In genomic region chr17:8361281-8362103, GRCm38 (mm10) we compare ENCODE assay signal across 19 mouse cellular contexts. TPM values are rescaled to one million over a fixed set of nuclear protein-coding genes. Genes with fewer than 3 reads are reported as not detected.
DNase-seq lines count a peak whose midpoint lies in the region; ATAC-seq lines count a peak whose summit lies in the region.
"Had no signal": no experiment of that assay in that cellular context is flagged by ENCODE, and none has a peak within 500 bp of the region (broad histone marks: within the 10 kb centered on the region; RNA-seq: fewer than 3 reads in every experiment).

No protein-coding gene starts in this region.

- no peaks in the 10 kb centered on the region for H3K9me3 ChIP-seq in forebrain, embryonic 10.5 days
- H3K9me3 ChIP-seq in forebrain, embryonic 12.5 days, result no peaks in the 10 kb centered on the region
- no peaks in the 10 kb centered on the region for H3K9me3 ChIP-seq in midbrain, embryonic 13.5 days
- no peaks in the 10 kb centered on the region for H3K9me3 ChIP-seq in midbrain, embryonic 11.5 days (ENCODE audit: control insufficient read depth, low read length)
- H3K9me3 ChIP-seq: kidney, embryonic 15.5 days; stomach, embryonic 15.5 days had no signal

- DNase-seq in forebrain, embryonic 10.5 days (ENCODE audit: extremely low spot score, low spot score), result no peak
- no peak for DNase-seq in midbrain, embryonic 11.5 days (ENCODE audit: low spot score, missing footprints)
- DNase-seq in forelimb bud, embryonic 11.5 days (ENCODE audit: low read depth, low spot score), result peak; percentile 46
- DNase-seq in cerebellum, postnatal 4 days (ENCODE audit: low spot score in 2 of 2), result no peak
- DNase-seq in Muller cell, postnatal 12 days (ENCODE audit: inconsistent ontology term), result no peak
- DNase-seq in cerebellum, adult 11-12 months, result no peak
- DNase-seq: adrenal gland, adult 2 months; cerebellum, adult 9-10 months; embryo, embryonic 11 days; right cerebral cortex, adult 18-20 months had no signal

- ATAC-seq in forebrain, embryonic 12.5 days (ENCODE audit: low FRiP score), result no peak
- peak; percentile 59 for ATAC-seq in midbrain, embryonic 13.5 days
- ATAC-seq in midbrain, embryonic 11.5 days (ENCODE audit: low FRiP score), result no peak
- ATAC-seq: inflammation-experienced regulatory T-cells, adult 6 months had no signal

- no peak overlapping the region for H3K9ac ChIP-seq in forebrain, embryonic 12.5 days
- no peak overlapping the region for H3K9ac ChIP-seq in midbrain, embryonic 13.5 days (replicated peaks)
- H3K9ac ChIP-seq in midbrain, embryonic 11.5 days (ENCODE audit: low read length), result no peak overlapping the region
- H3K9ac ChIP-seq: kidney, embryonic 15.5 days; liver, embryonic 14.5 days; stomach, embryonic 15.5 days had no signal

- peaks cover 30% of the 10 kb centered on the region for H3K4me1 ChIP-seq in forebrain, embryonic 10.5 days
- H3K4me1 ChIP-seq in forebrain, embryonic 12.5 days, result peaks cover 17% of the 10 kb centered on the region
- H3K4me1 ChIP-seq in midbrain, embryonic 13.5 days (replicated peaks), result peaks cover 24% of the 10 kb centered on the region
- peaks cover 7% of the 10 kb centered on the region for H3K4me1 ChIP-seq in midbrain, embryonic 11.5 days (ENCODE audit: control insufficient read depth, insufficient read depth, low read length)
- H3K4me1 ChIP-seq: stomach, embryonic 15.5 days had no signal

- H3K27ac ChIP-seq in forebrain, embryonic 10.5 days, result peak overlapping the region; percentile 44; the same call in 1 of the 2 replicates
- no peak overlapping the region for H3K27ac ChIP-seq in forebrain, embryonic 12.5 days
- 0 out of 2 replicates have a peak overlapping the region, but pooled peaks have one; percentile 19 for H3K27ac ChIP-seq in midbrain, embryonic 13.5 days
- H3K27ac ChIP-seq in midbrain, embryonic 11.5 days (ENCODE audit: low read depth, low read length), result no peak overlapping the region
- H3K27ac ChIP-seq: kidney, embryonic 15.5 days; liver, embryonic 14.5 days; macrophage; stomach, embryonic 15.5 days had no signal

- H3K36me3 ChIP-seq in forebrain, embryonic 10.5 days (replicated peaks), result no peaks in the 10 kb centered on the region
- no peaks in the 10 kb centered on the region for H3K36me3 ChIP-seq in forebrain, embryonic 12.5 days (replicated peaks)
- no peaks in the 10 kb centered on the region for H3K36me3 ChIP-seq in midbrain, embryonic 13.5 days
- H3K36me3 ChIP-seq in midbrain, embryonic 11.5 days (ENCODE audit: control insufficient read depth, insufficient read depth, low read length), result no peaks in the 10 kb centered on the region
- H3K36me3 ChIP-seq: kidney, embryonic 15.5 days; stomach, embryonic 15.5 days had no signal

- no peak overlapping the region for H3K4me3 ChIP-seq in forebrain, embryonic 10.5 days
- H3K4me3 ChIP-seq in forebrain, embryonic 12.5 days (replicated peaks), result no peak overlapping the region
- no peak overlapping the region for H3K4me3 ChIP-seq in midbrain, embryonic 13.5 days (replicated peaks)
- no peak overlapping the region for H3K4me3 ChIP-seq in midbrain, embryonic 11.5 days (ENCODE audit: low read depth, low read length)
- H3K4me3 ChIP-seq: erythroblast, embryonic 14.5 days; kidney, embryonic 15.5 days; stomach, embryonic 15.5 days had no signal

- WGBS in forebrain, embryonic 10.5 days, result 82% methylated on average over 10 of the region's 10 CpGs
- WGBS in forebrain, embryonic 12.5 days, result 65% methylated on average over 10 of the region's 10 CpGs
- 62% methylated on average over 10 of the region's 10 CpGs for whole genome bisulfite sequencing in midbrain, embryonic 13.5 days
- 77% methylated on average over 10 of the region's 10 CpGs for WGBS in midbrain, embryonic 11.5 days

- H3K27me3 ChIP-seq in forebrain, embryonic 10.5 days (ENCODE audit: poor library complexity, severe bottlenecking), result peaks cover 14% of the 10 kb centered on the region
- H3K27me3 ChIP-seq in forebrain, embryonic 12.5 days, result no peaks in the 10 kb centered on the region
- H3K27me3 ChIP-seq in midbrain, embryonic 13.5 days, result no peaks in the 10 kb centered on the region
- H3K27me3 ChIP-seq in midbrain, embryonic 11.5 days (ENCODE audit: control insufficient read depth, insufficient read depth, low read length), result no peaks in the 10 kb centered on the region
- H3K27me3 ChIP-seq: stomach, embryonic 15.5 days had no signal

- no peak overlapping the region for H3K4me2 ChIP-seq in forebrain, embryonic 12.5 days
- H3K4me2 ChIP-seq in midbrain, embryonic 13.5 days (replicated peaks), result no peak overlapping the region
- no peak overlapping the region for H3K4me2 ChIP-seq in midbrain, embryonic 11.5 days
- H3K4me2 ChIP-seq: kidney, embryonic 15.5 days; stomach, embryonic 15.5 days had no signal

RNA-seq across cellular contexts. Expression of gene T2, which starts 5.7 kb away (rescaled TPM):
- polyA plus RNA-seq in forebrain, embryonic 10.5 days (2016; fragmentation: Nextera tagmentation; extraction: Ambion mirVana), result 0.35 and 0.66 TPM in 2 replicates
- polyA plus RNA-seq in forebrain, embryonic 12.5 days (2016; fragmentation: Nextera tagmentation; extraction: Ambion mirVana), result 0.44 and 0.55 TPM in 2 replicates
- polyA plus RNA-seq in midbrain, embryonic 13.5 days (2015; fragmentation: Nextera tagmentation; extraction: Ambion mirVana), result 0.46 and 0.66 TPM in 2 replicates
- 0.18 and 0.30 TPM in 2 replicates for polyA plus RNA-seq in midbrain, embryonic 11.5 days (2014; fragmentation: Nextera tagmentation; extraction: Ambion mirVana)
- polyA plus RNA-seq: adrenal gland, adult 2 months; erythroblast, embryonic 14.5 days; macrophage had no signal

RNA-seq across cellular contexts. Expression of gene Prr18, which starts 24.2 kb away (rescaled TPM):
- polyA plus RNA-seq in forebrain, embryonic 10.5 days (2016; fragmentation: Nextera tagmentation; extraction: Ambion mirVana), result 0.19 and 0.30 TPM in 2 replicates
- polyA plus RNA-seq in forebrain, embryonic 12.5 days (2016; fragmentation: Nextera tagmentation; extraction: Ambion mirVana), result 3.7 and 4.1 TPM in 2 replicates
- polyA plus RNA-seq in midbrain, embryonic 13.5 days (2015; fragmentation: Nextera tagmentation; extraction: Ambion mirVana), result 7.9 and 9.1 TPM in 2 replicates
- 0.90 and 1.3 TPM in 2 replicates for polyA plus RNA-seq in midbrain, embryonic 11.5 days (2014; fragmentation: Nextera tagmentation; extraction: Ambion mirVana)
- polyA plus RNA-seq: heart, postnatal 0 days had no signal

RNA-seq across cellular contexts. Expression of gene Sft2d1, which starts 50.6 kb away (rescaled TPM):
- polyA plus RNA-seq in forebrain, embryonic 10.5 days (2016; fragmentation: Nextera tagmentation; extraction: Ambion mirVana), result 58.6 and 62.9 TPM in 2 replicates
- 86.3 and 87.8 TPM in 2 replicates for polyA plus RNA-seq in forebrain, embryonic 12.5 days (2016; fragmentation: Nextera tagmentation; extraction: Ambion mirVana)
- 153 and 155 TPM in 2 replicates for polyA plus RNA-seq in midbrain, embryonic 13.5 days (2015; fragmentation: Nextera tagmentation; extraction: Ambion mirVana)
- 67.8 and 68.2 TPM in 2 replicates for polyA plus RNA-seq in midbrain, embryonic 11.5 days (2014; fragmentation: Nextera tagmentation; extraction: Ambion mirVana)

Comparison
In these comparisons a context has a peak if more than half of its experiments do, and no peak if none do; other contexts are left out.
1. H3K27ac ChIP-seq: peak in forebrain, embryonic 10.5 days (single experiment) and midbrain, embryonic 13.5 days (single experiment); none in forebrain, embryonic 12.5 days (single experiment) and midbrain, embryonic 11.5 days (single experiment).